In genomic region chr2:26353066-26353980, GRCm38 (mm10) we compare ENCODE assay signal across 9 mouse cellular contexts. TPM values are rescaled to one million over a fixed set of nuclear protein-coding genes. Genes with fewer than 3 reads are reported as not detected.
A peak's percentile ranks its signal among the peaks of the same experiment; 100 is the strongest.
DNase-seq lines count a peak whose midpoint lies in the region; ATAC-seq lines count a peak whose summit lies in the region.
"Had no signal": no experiment of that assay in that cellular context is flagged by ENCODE, and none has a peak within 500 bp of the region (broad histone marks: within the 10 kb centered on the region; RNA-seq: fewer than 3 reads in every experiment).

No protein-coding gene starts in this region.

- 83% methylated on average over 11 of the region's 11 CpGs for WGBS in heart, embryonic 13.5 days
- 90% methylated on average over 11 of the region's 11 CpGs for WGBS in forebrain, embryonic 14.5 days
- whole genome bisulfite sequencing in liver, embryonic 15.5 days (ENCODE audit: insufficient replicate concordance): 74% methylated on average over 11 of the region's 11 CpGs

- H3K9ac ChIP-seq in heart, embryonic 13.5 days: peak overlapping the region; percentile 97
- H3K9ac ChIP-seq in forebrain, embryonic 14.5 days (ENCODE audit: low read length): peak overlapping the region; percentile 91
- H3K9ac ChIP-seq in liver, embryonic 15.5 days: no peak overlapping the region

- no peaks in the 10 kb centered on the region for H3K27me3 ChIP-seq in heart, embryonic 13.5 days (replicated peaks)
- no peaks in the 10 kb centered on the region for H3K27me3 ChIP-seq in forebrain, embryonic 14.5 days (replicated peaks; ENCODE audit: control insufficient read depth, insufficient read depth, low read length)
- H3K27me3 ChIP-seq in liver, embryonic 15.5 days: no peaks in the 10 kb centered on the region

- H3K36me3 ChIP-seq in heart, embryonic 13.5 days: peaks cover 21% of the 10 kb centered on the region
- H3K36me3 ChIP-seq in forebrain, embryonic 14.5 days (ENCODE audit: control insufficient read depth, insufficient read depth, low read length): peaks cover 22% of the 10 kb centered on the region
- H3K36me3 ChIP-seq in liver, embryonic 15.5 days (replicated peaks): peaks cover 6% of the 10 kb centered on the region; the same call in 1 of the 2 replicates

- peaks cover 24% of the 10 kb centered on the region for H3K4me1 ChIP-seq in heart, embryonic 13.5 days
- peaks cover 15% of the 10 kb centered on the region for H3K4me1 ChIP-seq in forebrain, embryonic 14.5 days (ENCODE audit: control insufficient read depth, insufficient read depth, low read length)
- H3K4me1 ChIP-seq in liver, embryonic 15.5 days (replicated peaks): peaks cover 28% of the 10 kb centered on the region

- no peak for ATAC-seq in heart, embryonic 13.5 days (ENCODE audit: extremely low read depth, insufficient number of reproducible peaks, low FRiP score, low TSS enrichment)
- ATAC-seq in forebrain, embryonic 14.5 days: no peak
- ATAC-seq in liver, embryonic 15.5 days (ENCODE audit: insufficient read depth): no peak
- ATAC-seq in granulocyte monocyte progenitor cell, adult 5-6 weeks (replicated peaks; ENCODE audit: poor library complexity, severe bottlenecking): no peak

- no peaks in the 10 kb centered on the region for H3K9me3 ChIP-seq in heart, embryonic 13.5 days
- H3K9me3 ChIP-seq in forebrain, embryonic 14.5 days (replicated peaks; ENCODE audit: control insufficient read depth, low read length): no peaks in the 10 kb centered on the region
- H3K9me3 ChIP-seq in liver, embryonic 15.5 days (replicated peaks): no peaks in the 10 kb centered on the region

- no peak for DNase-seq in heart, adult 18-20 months
- peak; percentile 68 for DNase-seq in brain, adult 2 months (ENCODE audit: low read depth, low spot score)
- DNase-seq in forebrain, embryonic 14.5 days (ENCODE audit: low spot score): no peak
- no peak for DNase-seq in gastrocnemius, postnatal 36 days
- DNase-seq in thymus, postnatal 0 days (ENCODE audit: low spot score): no peak
- DNase-seq: thymus, postnatal 36 days had no signal

- H3K4me2 ChIP-seq in heart, embryonic 13.5 days: peak overlapping the region; percentile 99
- peak overlapping the region; percentile 95 for H3K4me2 ChIP-seq in forebrain, embryonic 14.5 days (ENCODE audit: low read length)
- peak overlapping the region; percentile 94 for H3K4me2 ChIP-seq in liver, embryonic 15.5 days

- intact Hi-C loops in gastrocnemius, postnatal 36 days (cut with DNase I): no loop called here

- peak overlapping the region; percentile 86; the same call in 1 of the 2 replicates for H3K4me3 ChIP-seq in heart, embryonic 13.5 days
- peak overlapping the region; percentile 82 for H3K4me3 ChIP-seq in forebrain, embryonic 14.5 days (ENCODE audit: low read depth, low read length)
- H3K4me3 ChIP-seq in liver, embryonic 15.5 days (replicated peaks): peak overlapping the region; percentile 79; the same call in 1 of the 2 replicates

- H3K27ac ChIP-seq in heart, embryonic 13.5 days (replicated peaks): no peak overlapping the region
- no peak overlapping the region for H3K27ac ChIP-seq in forebrain, embryonic 14.5 days (ENCODE audit: low read depth, low read length)
- H3K27ac ChIP-seq in liver, embryonic 15.5 days (replicated peaks): no peak overlapping the region

RNA-seq across cellular contexts. Expression of gene Dnlz, which starts 1.4 kb away (rescaled TPM):
- 27.5 and 28.7 TPM in 2 replicates for polyA plus RNA-seq in heart, embryonic 13.5 days (2015; fragmentation: Nextera tagmentation; extraction: Ambion mirVana)
- total RNA-seq in heart, adult 18-20 months (2021): 10 to 100 TPM; 24.5 to 25.3 TPM
- 28.8 and 33.1 TPM in 2 replicates for polyA plus RNA-seq in forebrain, embryonic 14.5 days (2014; fragmentation: Nextera tagmentation; extraction: Ambion mirVana)
- polyA plus RNA-seq in liver, embryonic 15.5 days (2015; fragmentation: Nextera tagmentation; extraction: Ambion mirVana): 8.3 and 9.8 TPM in 2 replicates
- 10 to 100 TPM; 18.2 to 19.5 TPM for total RNA-seq in gastrocnemius, postnatal 36 days (2021)
- 22.2 and 24.5 TPM in 2 replicates for polyA plus RNA-seq in thymus, postnatal 0 days (2015; fragmentation: Nextera tagmentation; extraction: Ambion mirVana)
- 9.5 and 10.4 TPM in 2 replicates for total RNA-seq in granulocyte monocyte progenitor cell, adult 5-6 weeks (2014; fragmentation: Nextera tagmentation)
- 5.9 and 7.6 TPM in 2 replicates for total RNA-seq in granulocyte monocyte progenitor cell, adult 5-6 weeks (2017)

RNA-seq across cellular contexts. Expression of gene Card9, which starts 7.4 kb away (rescaled TPM):
- polyA plus RNA-seq in heart, embryonic 13.5 days (2015; fragmentation: Nextera tagmentation; extraction: Ambion mirVana): 0.41 and 0.62 TPM in 2 replicates
- total RNA-seq in heart, adult 18-20 months (2021): 1 to 10 TPM in 1 of 2 experiments, under 1 TPM in 1; 0.89 to 1.1 TPM
- polyA plus RNA-seq in forebrain, embryonic 14.5 days (2014; fragmentation: Nextera tagmentation; extraction: Ambion mirVana): 0.22 and 1.1 TPM in 2 replicates
- polyA plus RNA-seq in liver, embryonic 15.5 days (2015; fragmentation: Nextera tagmentation; extraction: Ambion mirVana): 2.3 and 2.9 TPM in 2 replicates
- total RNA-seq in gastrocnemius, postnatal 36 days (2021): under 1 TPM; 0.44 to 0.82 TPM
- polyA plus RNA-seq in thymus, postnatal 0 days (2015; fragmentation: Nextera tagmentation; extraction: Ambion mirVana): 15.9 and 17.1 TPM in 2 replicates
- 42.3 and 55.8 TPM in 2 replicates for total RNA-seq in granulocyte monocyte progenitor cell, adult 5-6 weeks (2014; fragmentation: Nextera tagmentation)
- total RNA-seq in granulocyte monocyte progenitor cell, adult 5-6 weeks (2017): 121 and 122 TPM in 2 replicates

RNA-seq across cellular contexts. Expression of gene Snapc4, which starts 27.1 kb away (rescaled TPM):
- polyA plus RNA-seq in heart, embryonic 13.5 days (2015; fragmentation: Nextera tagmentation; extraction: Ambion mirVana): 15.7 and 18.9 TPM in 2 replicates
- 1 to 10 TPM; 5.8 to 5.9 TPM for total RNA-seq in heart, adult 18-20 months (2021)
- 15.7 and 27.1 TPM in 2 replicates for polyA plus RNA-seq in forebrain, embryonic 14.5 days (2014; fragmentation: Nextera tagmentation; extraction: Ambion mirVana)
- 8.4 and 10.8 TPM in 2 replicates for polyA plus RNA-seq in liver, embryonic 15.5 days (2015; fragmentation: Nextera tagmentation; extraction: Ambion mirVana)
- 1 to 10 TPM; 3.7 to 9.0 TPM for total RNA-seq in gastrocnemius, postnatal 36 days (2021)
- polyA plus RNA-seq in thymus, postnatal 0 days (2015; fragmentation: Nextera tagmentation; extraction: Ambion mirVana): 14.2 and 19.4 TPM in 2 replicates
- total RNA-seq in granulocyte monocyte progenitor cell, adult 5-6 weeks (2014; fragmentation: Nextera tagmentation): 23.4 and 56.4 TPM in 2 replicates
- 25.9 and 46.0 TPM in 2 replicates for total RNA-seq in granulocyte monocyte progenitor cell, adult 5-6 weeks (2017)

RNA-seq across cellular contexts. Expression of gene Entr1, which starts 35.8 kb away (rescaled TPM):
- 70.8 and 72.4 TPM in 2 replicates for polyA plus RNA-seq in heart, embryonic 13.5 days (2015; fragmentation: Nextera tagmentation; extraction: Ambion mirVana)
- 10 to 100 TPM; 44.9 to 45.2 TPM for total RNA-seq in heart, adult 18-20 months (2021)
- 149 and 152 TPM in 2 replicates for polyA plus RNA-seq in forebrain, embryonic 14.5 days (2014; fragmentation: Nextera tagmentation; extraction: Ambion mirVana)
- polyA plus RNA-seq in liver, embryonic 15.5 days (2015; fragmentation: Nextera tagmentation; extraction: Ambion mirVana): 38.2 and 42.8 TPM in 2 replicates
- total RNA-seq in gastrocnemius, postnatal 36 days (2021): 10 to 100 TPM; 22.5 to 24.0 TPM
- 164 and 184 TPM in 2 replicates for polyA plus RNA-seq in thymus, postnatal 0 days (2015; fragmentation: Nextera tagmentation; extraction: Ambion mirVana)
- total RNA-seq in granulocyte monocyte progenitor cell, adult 5-6 weeks (2014; fragmentation: Nextera tagmentation): 48.3 and 61.2 TPM in 2 replicates
- 42.2 and 42.5 TPM in 2 replicates for total RNA-seq in granulocyte monocyte progenitor cell, adult 5-6 weeks (2017)

RNA-seq across cellular contexts. Expression of gene Pmpca, which starts 35.8 kb away (rescaled TPM):
- 115 and 123 TPM in 2 replicates for polyA plus RNA-seq in heart, embryonic 13.5 days (2015; fragmentation: Nextera tagmentation; extraction: Ambion mirVana)
- total RNA-seq in heart, adult 18-20 months (2021): 100 to 1,000 TPM; 152 to 153 TPM
- polyA plus RNA-seq in forebrain, embryonic 14.5 days (2014; fragmentation: Nextera tagmentation; extraction: Ambion mirVana): 70.1 and 72.6 TPM in 2 replicates
- 61.5 and 61.6 TPM in 2 replicates for polyA plus RNA-seq in liver, embryonic 15.5 days (2015; fragmentation: Nextera tagmentation; extraction: Ambion mirVana)
- 100 to 1,000 TPM; 137 TPM for total RNA-seq in gastrocnemius, postnatal 36 days (2021)
- 81.8 and 83.4 TPM in 2 replicates for polyA plus RNA-seq in thymus, postnatal 0 days (2015; fragmentation: Nextera tagmentation; extraction: Ambion mirVana)
- total RNA-seq in granulocyte monocyte progenitor cell, adult 5-6 weeks (2014; fragmentation: Nextera tagmentation): 43.7 and 49.2 TPM in 2 replicates
- 60.0 and 79.2 TPM in 2 replicates for total RNA-seq in granulocyte monocyte progenitor cell, adult 5-6 weeks (2017)
